16 mouse cellular contexts compared by ENCODE assay signal in genomic region chr12:79559410-79560015, GRCm38 (mm10).
A peak's percentile ranks its signal among the peaks of the same experiment; 100 is the strongest.
DNase-seq lines count a peak whose midpoint lies in the region; ATAC-seq and TF ChIP-seq lines count a peak whose summit lies in the region.
"Had no signal": no experiment of that assay in that cellular context is flagged by ENCODE, and none has a peak within 500 bp of the region (broad histone marks: within the 10 kb centered on the region; RNA-seq: fewer than 3 reads in every experiment).

No protein-coding gene starts in this region.

- no peak overlapping the region for H3K4me2 ChIP-seq in hindbrain, postnatal 0 days (ENCODE audit: low read depth, low read length)
- no peak overlapping the region for H3K4me2 ChIP-seq in lung, postnatal 0 days (replicated peaks; ENCODE audit: low read depth, low read length)
- H3K4me2 ChIP-seq in limb, embryonic 13.5 days (replicated peaks), result no peak overlapping the region
- no peak overlapping the region for H3K4me2 ChIP-seq in stomach, embryonic 16.5 days (ENCODE audit: low read depth, low read length)
- H3K4me2 ChIP-seq: hindbrain, embryonic 12.5 days; midbrain, embryonic 15.5 days had no signal

- WGBS in hindbrain, embryonic 10.5 days, result 78% methylated on average over 4 of the region's 4 CpGs
- 57% methylated on average over 4 of the region's 4 CpGs for WGBS in hindbrain, postnatal 0 days
- WGBS in lung, postnatal 0 days, result 40% methylated on average over 4 of the region's 4 CpGs
- WGBS in limb, embryonic 13.5 days, result 68% methylated on average over 4 of the region's 4 CpGs
- 49% methylated on average over 4 of the region's 4 CpGs for WGBS in stomach, embryonic 16.5 days

- DNase-seq in hindbrain, embryonic 10.5 days (ENCODE audit: low spot score), result no peak
- DNase-seq in hindbrain, postnatal 0 days (ENCODE audit: low spot score), result no peak
- DNase-seq in lung, postnatal 0 days (ENCODE audit: low spot score), result peak; percentile 63
- no peak for DNase-seq in lung, postnatal 25 days (ENCODE audit: low spot score)
- no peak for DNase-seq in spleen, postnatal 10 days (ENCODE audit: low spot score in 2 of 2)
- DNase-seq in cerebellum, adult 11 months, result no peak
- DNase-seq: adrenal gland, adult 2 months; cerebellum, adult 9-11 months; gastrocnemius, postnatal 36 days; kidney, adult 18-20 months; thymus, postnatal 4 days had no signal

- H3K27me3 ChIP-seq in hindbrain, embryonic 10.5 days (ENCODE audit: insufficient read depth, poor library complexity, severe bottlenecking), result no peaks in the 10 kb centered on the region
- H3K27me3 ChIP-seq in hindbrain, postnatal 0 days (ENCODE audit: insufficient read depth, low read length), result no peaks in the 10 kb centered on the region
- H3K27me3 ChIP-seq in lung, postnatal 0 days (replicated peaks; ENCODE audit: insufficient read depth, low read length), result no peaks in the 10 kb centered on the region
- no peaks in the 10 kb centered on the region for H3K27me3 ChIP-seq in limb, embryonic 13.5 days
- no peaks in the 10 kb centered on the region for H3K27me3 ChIP-seq in stomach, embryonic 16.5 days (ENCODE audit: control insufficient read depth, insufficient read depth, low read length)
- H3K27me3 ChIP-seq: hindbrain, embryonic 12.5 days; midbrain, embryonic 15.5 days had no signal

- ATAC-seq in hindbrain, postnatal 0 days, result no peak
- peak; percentile 66 for ATAC-seq in lung, postnatal 0 days
- ATAC-seq in limb, embryonic 13.5 days (ENCODE audit: low FRiP score, low read depth), result no peak
- ATAC-seq in stomach, embryonic 16.5 days (ENCODE audit: insufficient read depth, low FRiP score), result no peak
- ATAC-seq: midbrain, embryonic 15.5 days had no signal

- H3K27ac ChIP-seq in hindbrain, embryonic 10.5 days, result peak overlapping the region; percentile 13; the same call in 1 of the 2 replicates
- no peak overlapping the region for H3K27ac ChIP-seq in hindbrain, postnatal 0 days
- H3K27ac ChIP-seq in lung, postnatal 0 days (ENCODE audit: low read length), result peak overlapping the region; percentile 39; the same call in 1 of the 2 replicates
- H3K27ac ChIP-seq in limb, embryonic 13.5 days, result peak overlapping the region; percentile 34; the same call in 1 of the 2 replicates
- H3K27ac ChIP-seq in stomach, embryonic 16.5 days (ENCODE audit: low read length), result peak overlapping the region; percentile 34
- H3K27ac ChIP-seq: hindbrain, embryonic 12.5 days; macrophage; midbrain, embryonic 15.5 days had no signal

- peak; percentile 58 for TF ChIP-seq EP300 in lung, postnatal 0 days (IDR thresholded peaks at IDR 0.05)

- H3K9ac ChIP-seq in hindbrain, postnatal 0 days (replicated peaks; ENCODE audit: low read length), result no peak overlapping the region
- no peak overlapping the region for H3K9ac ChIP-seq in lung, postnatal 0 days (replicated peaks; ENCODE audit: low read depth)
- H3K9ac ChIP-seq in limb, embryonic 13.5 days, result no peak overlapping the region
- H3K9ac ChIP-seq in stomach, embryonic 16.5 days (ENCODE audit: low read length), result no peak overlapping the region
- H3K9ac ChIP-seq: hindbrain, embryonic 12.5 days; midbrain, embryonic 15.5 days had no signal

- H3K4me1 ChIP-seq in hindbrain, embryonic 10.5 days (replicated peaks), result no peaks in the 10 kb centered on the region
- no peaks in the 10 kb centered on the region for H3K4me1 ChIP-seq in hindbrain, postnatal 0 days (ENCODE audit: insufficient read depth, low read length)
- H3K4me1 ChIP-seq in lung, postnatal 0 days (ENCODE audit: insufficient read depth, low read depth, low read length), result peaks cover 3% of the 10 kb centered on the region; the same call in 1 of the 2 replicates
- peaks cover 20% of the 10 kb centered on the region for H3K4me1 ChIP-seq in limb, embryonic 13.5 days
- H3K4me1 ChIP-seq in stomach, embryonic 16.5 days (ENCODE audit: control insufficient read depth, insufficient read depth, low read length), result peaks cover 13% of the 10 kb centered on the region
- H3K4me1 ChIP-seq: hindbrain, embryonic 12.5 days; midbrain, embryonic 15.5 days had no signal

- no peak overlapping the region for H3K4me3 ChIP-seq in hindbrain, embryonic 10.5 days
- no peak overlapping the region for H3K4me3 ChIP-seq in hindbrain, postnatal 0 days (ENCODE audit: low read length)
- H3K4me3 ChIP-seq in lung, postnatal 0 days (ENCODE audit: low read depth, low read length), result no peak overlapping the region
- H3K4me3 ChIP-seq in limb, embryonic 13.5 days, result no peak overlapping the region
- no peak overlapping the region for H3K4me3 ChIP-seq in stomach, embryonic 16.5 days (replicated peaks; ENCODE audit: low read length)
- H3K4me3 ChIP-seq: hindbrain, embryonic 12.5 days; midbrain, embryonic 15.5 days had no signal

- TF ChIP-seq CTCF in hindbrain, postnatal 0 days (IDR thresholded peaks at IDR 0.05; ENCODE audit: low read depth), result no peak
- no peak for TF ChIP-seq CTCF in lung, postnatal 0 days (IDR thresholded peaks at IDR 0.05)

- H3K36me3 ChIP-seq in hindbrain, embryonic 10.5 days, result no peaks in the 10 kb centered on the region
- no peaks in the 10 kb centered on the region for H3K36me3 ChIP-seq in hindbrain, postnatal 0 days (ENCODE audit: insufficient read depth, low read length)
- no peaks in the 10 kb centered on the region for H3K36me3 ChIP-seq in lung, postnatal 0 days (ENCODE audit: insufficient read depth, low read length)
- no peaks in the 10 kb centered on the region for H3K36me3 ChIP-seq in limb, embryonic 13.5 days
- H3K36me3 ChIP-seq in stomach, embryonic 16.5 days (ENCODE audit: control insufficient read depth, insufficient read depth, low read length), result no peaks in the 10 kb centered on the region
- H3K36me3 ChIP-seq: hindbrain, embryonic 12.5 days; midbrain, embryonic 15.5 days had no signal

- H3K9me3 ChIP-seq in hindbrain, embryonic 10.5 days, result no peaks in the 10 kb centered on the region
- H3K9me3 ChIP-seq in hindbrain, postnatal 0 days (ENCODE audit: low read length), result no peaks in the 10 kb centered on the region
- H3K9me3 ChIP-seq in lung, postnatal 0 days (ENCODE audit: low read length), result no peaks in the 10 kb centered on the region
- no peaks in the 10 kb centered on the region for H3K9me3 ChIP-seq in limb, embryonic 13.5 days
- no peaks in the 10 kb centered on the region for H3K9me3 ChIP-seq in stomach, embryonic 16.5 days (replicated peaks; ENCODE audit: control insufficient read depth, low read length)
- H3K9me3 ChIP-seq: hindbrain, embryonic 12.5 days; midbrain, embryonic 15.5 days had no signal
